In genomic region chr1:152275011-152275410, GRCm38 (mm10) we compare ENCODE assay signal across 20 mouse cellular contexts.
"Had no signal": no experiment of that assay in that cellular context is flagged by ENCODE, and none has a peak within 500 bp of the region (broad histone marks: within the 10 kb centered on the region; RNA-seq: fewer than 3 reads in every experiment).

No protein-coding gene starts in this region.

- H3K4me2 ChIP-seq: liver, embryonic 15.5 days; lung, embryonic 14.5 days; midbrain, embryonic 12.5 days; neural tube, embryonic 13.5 days; neural tube, embryonic 15.5 days had no signal

- H3K4me1 ChIP-seq: liver, embryonic 15.5 days; midbrain, embryonic 10.5 days; neural tube, embryonic 13.5 days; neural tube, embryonic 15.5 days had no signal

- H3K9me3 ChIP-seq: liver, embryonic 15.5 days; midbrain, embryonic 10.5 days; midbrain, embryonic 12.5 days; neural tube, embryonic 13.5 days; neural tube, embryonic 15.5 days had no signal

- H3K36me3 ChIP-seq: liver, embryonic 15.5 days; midbrain, embryonic 10.5 days; midbrain, embryonic 12.5 days; neural tube, embryonic 13.5 days; neural tube, embryonic 15.5 days had no signal

- ATAC-seq: midbrain, embryonic 16.5 days had no signal

- H3K9ac ChIP-seq: liver, embryonic 15.5 days; lung, embryonic 14.5 days; midbrain, embryonic 12.5 days; neural tube, embryonic 13.5 days; neural tube, embryonic 15.5 days had no signal

- H3K27me3 ChIP-seq: liver, embryonic 15.5 days; midbrain, embryonic 12.5 days; neural tube, embryonic 13.5 days; neural tube, embryonic 15.5 days had no signal

- DNase-seq: lung, adult 18-20 months; lung, embryonic 14.5 days; lung, postnatal 10 days; lung, postnatal 4 days; midbrain, embryonic 14.5 days; retina, postnatal 1 day; right cerebral cortex, adult 18-20 months; right cerebral cortex, postnatal 25 days; right cerebral cortex, postnatal 4 days; spleen, adult 18-20 months; thymus, adult 2 months; thymus, postnatal 25 days; thymus, postnatal 4 days had no signal

- H3K4me3 ChIP-seq: liver, embryonic 15.5 days; midbrain, embryonic 10.5 days; midbrain, embryonic 12.5 days; myocyte; neural tube, embryonic 13.5 days; neural tube, embryonic 15.5 days had no signal

- H3K27ac ChIP-seq: liver, embryonic 15.5 days; midbrain, embryonic 10.5 days; midbrain, embryonic 12.5 days; neural tube, embryonic 13.5 days; neural tube, embryonic 15.5 days had no signal
